Mouse (Mus musculus): ENCODE measurements at regions not wholly inside any gene's neighbourhood (a gene's known extent, or its start where the extent isn't known, plus 50 kb on each side); places are given as distances from the start of the nearest gene placed in this dataset.

DNA sequence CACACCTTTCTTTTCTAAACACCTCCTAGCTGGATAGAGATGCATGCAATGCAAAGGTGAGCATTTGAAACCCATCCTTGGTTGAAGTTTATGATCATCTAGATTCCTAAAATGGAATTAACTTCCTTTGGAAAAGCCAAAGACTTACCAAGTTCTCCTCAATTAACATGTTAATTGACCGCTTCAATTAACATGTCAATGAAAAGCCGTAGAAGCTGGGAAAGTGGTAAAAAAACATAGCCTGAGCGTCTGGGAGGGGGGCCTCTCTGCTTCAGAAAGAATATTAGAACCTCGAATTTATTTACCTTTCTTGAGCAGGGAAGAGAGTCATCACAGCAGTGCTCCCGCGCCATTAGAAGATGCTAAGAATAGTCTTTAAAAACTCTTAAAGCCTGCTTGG lies 338.5 kb downstream of the Sox9 start:
- no peak for ATAC-seq (ENCODE audit: low FRiP score, low TSS enrichment)
- no peaks in the 10 kb centered on the region for H3K27me3 ChIP-seq (ENCODE audit: control insufficient read depth, insufficient read depth, low read length)
- H3K4me2 ChIP-seq (ENCODE audit: low read length): no peak overlapping the region
- H3K9me3 ChIP-seq (ENCODE audit: control insufficient read depth, low read length): no peaks in the 10 kb centered on the region
- no peak for DNase-seq
- H3K36me3 ChIP-seq (ENCODE audit: control insufficient read depth, insufficient read depth, low read length): no peaks in the 10 kb centered on the region
- H3K27ac ChIP-seq (replicated peaks; ENCODE audit: low read depth, low read length): no peak overlapping the region
- H3K4me3 ChIP-seq (replicated peaks; ENCODE audit: low read depth, low read length): no peak overlapping the region
- WGBS: 27% methylated on average over 6 of the region's 6 CpGs
- peaks cover 15% of the 10 kb centered on the region for H3K4me1 ChIP-seq (ENCODE audit: control insufficient read depth, insufficient read depth, low read length)
- H3K9ac ChIP-seq (replicated peaks; ENCODE audit: low read length): no peak overlapping the region

DNA sequence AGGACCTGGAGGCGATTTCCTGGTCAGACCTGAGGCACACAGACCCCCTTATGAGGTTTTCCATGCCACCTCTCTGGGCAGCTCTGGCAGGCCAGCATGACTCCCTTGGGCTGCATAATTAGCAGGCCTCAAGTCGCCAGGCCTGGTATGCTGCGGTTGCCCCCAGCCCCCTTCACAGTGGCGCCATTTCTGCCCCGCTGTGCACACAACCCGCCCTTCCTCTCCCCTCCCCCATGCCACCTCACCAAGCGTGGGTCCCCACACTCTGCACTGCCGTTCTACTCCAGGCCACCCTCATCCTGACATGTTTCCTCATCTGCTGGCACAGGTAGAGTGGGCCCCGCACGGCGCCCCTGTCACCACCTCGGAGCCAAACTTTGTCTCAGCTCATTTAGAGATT lies 339.3 kb downstream of the Sox9 start:
- DNase-seq: no peak
- peaks cover 15% of the 10 kb centered on the region for H3K4me1 ChIP-seq (ENCODE audit: control insufficient read depth, insufficient read depth, low read length)
- H3K4me2 ChIP-seq (ENCODE audit: low read length): no peak overlapping the region
- no peaks in the 10 kb centered on the region for H3K9me3 ChIP-seq (ENCODE audit: control insufficient read depth, low read length)
- no peak overlapping the region for H3K4me3 ChIP-seq (replicated peaks; ENCODE audit: low read depth, low read length)
- 46% methylated on average over 12 of the region's 12 CpGs for WGBS
- H3K36me3 ChIP-seq (ENCODE audit: control insufficient read depth, insufficient read depth, low read length): no peaks in the 10 kb centered on the region
- no peak for ATAC-seq (ENCODE audit: low FRiP score, low TSS enrichment)
- H3K27me3 ChIP-seq (ENCODE audit: control insufficient read depth, insufficient read depth, low read length): no peaks in the 10 kb centered on the region
- no peak overlapping the region for H3K27ac ChIP-seq (replicated peaks; ENCODE audit: low read depth, low read length)
- no peak overlapping the region for H3K9ac ChIP-seq (replicated peaks; ENCODE audit: low read length)

DNA sequence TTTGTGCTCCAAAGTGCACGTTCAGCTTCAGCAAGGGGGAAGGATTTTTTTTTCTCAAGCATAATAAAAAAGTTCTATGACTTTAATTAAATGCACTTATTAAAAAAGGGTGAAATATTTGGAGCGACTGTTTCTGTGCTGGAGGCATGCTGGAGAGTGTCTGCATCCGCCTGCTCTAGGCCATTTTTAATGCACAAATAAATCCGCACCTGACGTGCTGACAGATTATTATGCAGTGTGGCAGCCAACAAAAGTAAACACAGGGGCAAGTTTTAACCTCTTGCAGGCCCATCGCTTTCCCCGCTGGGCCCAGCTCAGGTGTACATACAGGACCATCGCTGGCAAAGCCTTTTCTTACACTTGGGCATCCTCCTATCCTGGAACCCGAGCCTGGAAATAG lies 340.1 kb downstream of the Sox9 start:
- ATAC-seq (ENCODE audit: low FRiP score, low TSS enrichment): no peak
- DNase-seq: no peak
- Histone ChIP-seq H3K9me3 (ENCODE audit: control insufficient read depth, low read length) (no peaks in the 10 kb centered on the region), H3K27me3 (ENCODE audit: control insufficient read depth, insufficient read depth, low read length) (no peaks in the 10 kb centered on the region), H3K36me3 (ENCODE audit: control insufficient read depth, insufficient read depth, low read length) (no peaks in the 10 kb centered on the region), H3K4me3 (replicated peaks; ENCODE audit: low read depth, low read length) (no peak overlapping the region), H3K9ac (replicated peaks; ENCODE audit: low read length) (no peak overlapping the region), H3K4me2 (ENCODE audit: low read length) (no peak overlapping the region), H3K27ac (replicated peaks; ENCODE audit: low read depth, low read length) (no peak overlapping the region), H3K4me1 (ENCODE audit: control insufficient read depth, insufficient read depth, low read length) (peaks cover 15% of the 10 kb centered on the region)
- 57% methylated on average over 9 of the region's 9 CpGs for WGBS

DNA sequence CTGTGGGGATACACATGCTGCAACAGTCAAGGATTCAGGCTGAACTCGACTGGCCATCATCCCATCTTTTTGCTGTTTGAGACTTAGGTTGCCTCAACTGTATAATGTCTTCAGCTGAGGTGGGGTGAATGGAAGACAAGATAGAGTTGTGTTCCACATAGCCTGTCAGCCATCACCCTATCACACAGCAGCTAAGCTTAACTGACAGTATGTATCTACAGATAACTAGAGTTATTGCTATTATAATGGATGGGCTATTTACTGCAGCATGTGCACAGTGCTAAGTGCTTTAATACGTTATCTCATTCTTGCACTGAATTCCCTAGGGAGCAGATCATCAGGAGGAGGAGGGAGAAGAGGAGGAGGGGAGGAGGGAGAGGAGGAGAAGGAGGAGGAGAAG lies 340.9 kb downstream of the Sox9 start:
- H3K9ac ChIP-seq (replicated peaks; ENCODE audit: low read length): no peak overlapping the region
- WGBS: 33% methylated on average over 2 of the region's 2 CpGs
- no peak overlapping the region for H3K4me2 ChIP-seq (ENCODE audit: low read length)
- ATAC-seq (ENCODE audit: low FRiP score, low TSS enrichment): no peak
- DNase-seq: no peak
- no peak overlapping the region for H3K4me3 ChIP-seq (replicated peaks; ENCODE audit: low read depth, low read length)
- H3K27ac ChIP-seq (replicated peaks; ENCODE audit: low read depth, low read length): no peak overlapping the region
- peaks cover 15% of the 10 kb centered on the region for H3K4me1 ChIP-seq (ENCODE audit: control insufficient read depth, insufficient read depth, low read length)
- H3K9me3 ChIP-seq (ENCODE audit: control insufficient read depth, low read length): no peaks in the 10 kb centered on the region
- no peaks in the 10 kb centered on the region for H3K36me3 ChIP-seq (ENCODE audit: control insufficient read depth, insufficient read depth, low read length)
- no peaks in the 10 kb centered on the region for H3K27me3 ChIP-seq (ENCODE audit: control insufficient read depth, insufficient read depth, low read length)

DNA sequence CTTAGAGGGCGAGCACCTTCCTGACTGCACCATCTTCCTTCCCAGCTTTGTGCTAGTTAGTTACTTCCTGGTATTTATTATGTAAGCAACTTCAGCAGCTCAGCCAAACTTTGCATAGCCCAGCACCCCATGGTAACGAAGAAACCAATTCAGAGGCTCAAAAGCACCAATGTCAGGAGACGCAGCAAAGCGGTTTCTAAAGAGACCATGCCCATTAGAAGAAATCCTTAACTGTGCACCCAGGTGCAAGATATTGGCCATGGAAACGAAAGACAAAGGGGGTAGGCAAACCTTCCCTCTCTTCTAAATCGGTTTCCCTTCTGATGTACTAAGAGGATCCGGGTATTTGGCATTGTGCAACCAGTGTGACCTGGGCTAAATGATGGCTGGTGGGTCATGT lies 343.8 kb downstream of the Sox9 start:
- H3K36me3 ChIP-seq (ENCODE audit: control insufficient read depth, insufficient read depth, low read length): 0 out of 2 replicates have a peak, but pooled peaks cover 2% of the 10 kb centered on the region
- no peaks in the 10 kb centered on the region for H3K27me3 ChIP-seq (ENCODE audit: control insufficient read depth, insufficient read depth, low read length)
- H3K4me2 ChIP-seq (ENCODE audit: low read length): no peak overlapping the region
- DNase-seq (no peak), ATAC-seq (ENCODE audit: low FRiP score, low TSS enrichment) (no peak)
- H3K9me3 ChIP-seq (ENCODE audit: control insufficient read depth, low read length): no peaks in the 10 kb centered on the region
- H3K27ac ChIP-seq (replicated peaks; ENCODE audit: low read depth, low read length): no peak overlapping the region
- H3K9ac ChIP-seq (replicated peaks; ENCODE audit: low read length): no peak overlapping the region
- 78% methylated on average over 7 of the region's 7 CpGs for WGBS
- H3K4me1 ChIP-seq (ENCODE audit: control insufficient read depth, insufficient read depth, low read length): peaks cover 15% of the 10 kb centered on the region
- no peak overlapping the region for H3K4me3 ChIP-seq (replicated peaks; ENCODE audit: low read depth, low read length)

DNA sequence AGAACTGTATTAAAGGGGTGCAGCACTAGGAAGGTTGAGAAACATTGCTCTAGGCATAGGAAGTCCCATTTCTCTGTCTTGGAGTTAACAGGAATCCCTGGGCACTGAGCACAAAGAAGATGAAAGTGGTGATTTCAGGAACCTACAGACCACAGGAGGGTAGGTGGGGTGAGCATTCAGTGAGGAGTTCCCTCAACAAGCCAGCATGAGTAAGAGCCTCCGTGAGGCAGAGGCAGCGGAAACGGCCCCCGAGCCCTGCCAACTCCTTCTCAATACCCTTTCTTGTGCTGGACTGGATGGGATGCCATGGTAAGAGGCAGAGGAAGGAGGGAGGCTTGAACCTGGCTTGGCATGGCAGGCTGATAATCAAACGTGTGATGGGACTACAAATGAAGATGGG lies 347.2 kb downstream of the Sox9 start:
- DNase-seq (no peak), ATAC-seq (ENCODE audit: low FRiP score, low TSS enrichment) (no peak)
- Histone ChIP-seq H3K9me3 (ENCODE audit: control insufficient read depth, low read length) (no peaks in the 10 kb centered on the region), H3K4me1 (ENCODE audit: control insufficient read depth, insufficient read depth, low read length) (no peaks in the 10 kb centered on the region), H3K4me2 (ENCODE audit: low read length) (no peak overlapping the region), H3K36me3 (ENCODE audit: control insufficient read depth, insufficient read depth, low read length) (0 out of 2 replicates have a peak, but pooled peaks cover 2% of the 10 kb centered on the region), H3K4me3 (replicated peaks; ENCODE audit: low read depth, low read length) (no peak overlapping the region), H3K9ac (replicated peaks; ENCODE audit: low read length) (no peak overlapping the region), H3K27me3 (ENCODE audit: control insufficient read depth, insufficient read depth, low read length) (no peaks in the 10 kb centered on the region), H3K27ac (replicated peaks; ENCODE audit: low read depth, low read length) (no peak overlapping the region)
- 90% methylated on average over 5 of the region's 5 CpGs for WGBS

DNA sequence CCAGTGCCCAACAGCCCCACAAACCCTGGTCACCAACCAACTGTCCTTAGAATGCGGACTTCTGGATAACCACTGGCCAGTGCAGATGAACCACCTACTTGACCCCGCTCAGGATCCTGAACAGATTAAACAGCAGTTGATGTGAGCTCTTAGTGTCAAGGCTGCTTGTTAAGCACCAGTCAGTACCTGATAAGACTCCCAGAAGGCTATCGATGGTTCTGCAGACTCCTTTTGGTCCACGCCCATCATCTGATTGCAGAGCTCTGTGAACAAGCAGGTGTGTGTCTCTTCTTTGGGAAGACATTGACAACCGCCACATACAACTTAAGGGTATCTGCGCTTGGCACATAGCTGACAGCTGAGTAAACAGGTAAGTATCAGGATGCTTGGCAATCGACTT lies 348.0 kb downstream of the Sox9 start:
- 0 out of 2 replicates have a peak, but pooled peaks cover 2% of the 10 kb centered on the region for H3K36me3 ChIP-seq (ENCODE audit: control insufficient read depth, insufficient read depth, low read length)
- 98% methylated on average over 7 of the region's 7 CpGs for WGBS
- no peak for ATAC-seq (ENCODE audit: low FRiP score, low TSS enrichment)
- H3K9me3 ChIP-seq (ENCODE audit: control insufficient read depth, low read length): no peaks in the 10 kb centered on the region
- no peak overlapping the region for H3K4me2 ChIP-seq (ENCODE audit: low read length)
- no peaks in the 10 kb centered on the region for H3K27me3 ChIP-seq (ENCODE audit: control insufficient read depth, insufficient read depth, low read length)
- no peak overlapping the region for H3K27ac ChIP-seq (replicated peaks; ENCODE audit: low read depth, low read length)
- DNase-seq: no peak
- H3K9ac ChIP-seq (replicated peaks; ENCODE audit: low read length): no peak overlapping the region
- no peak overlapping the region for H3K4me3 ChIP-seq (replicated peaks; ENCODE audit: low read depth, low read length)
- no peaks in the 10 kb centered on the region for H3K4me1 ChIP-seq (ENCODE audit: control insufficient read depth, insufficient read depth, low read length)

DNA sequence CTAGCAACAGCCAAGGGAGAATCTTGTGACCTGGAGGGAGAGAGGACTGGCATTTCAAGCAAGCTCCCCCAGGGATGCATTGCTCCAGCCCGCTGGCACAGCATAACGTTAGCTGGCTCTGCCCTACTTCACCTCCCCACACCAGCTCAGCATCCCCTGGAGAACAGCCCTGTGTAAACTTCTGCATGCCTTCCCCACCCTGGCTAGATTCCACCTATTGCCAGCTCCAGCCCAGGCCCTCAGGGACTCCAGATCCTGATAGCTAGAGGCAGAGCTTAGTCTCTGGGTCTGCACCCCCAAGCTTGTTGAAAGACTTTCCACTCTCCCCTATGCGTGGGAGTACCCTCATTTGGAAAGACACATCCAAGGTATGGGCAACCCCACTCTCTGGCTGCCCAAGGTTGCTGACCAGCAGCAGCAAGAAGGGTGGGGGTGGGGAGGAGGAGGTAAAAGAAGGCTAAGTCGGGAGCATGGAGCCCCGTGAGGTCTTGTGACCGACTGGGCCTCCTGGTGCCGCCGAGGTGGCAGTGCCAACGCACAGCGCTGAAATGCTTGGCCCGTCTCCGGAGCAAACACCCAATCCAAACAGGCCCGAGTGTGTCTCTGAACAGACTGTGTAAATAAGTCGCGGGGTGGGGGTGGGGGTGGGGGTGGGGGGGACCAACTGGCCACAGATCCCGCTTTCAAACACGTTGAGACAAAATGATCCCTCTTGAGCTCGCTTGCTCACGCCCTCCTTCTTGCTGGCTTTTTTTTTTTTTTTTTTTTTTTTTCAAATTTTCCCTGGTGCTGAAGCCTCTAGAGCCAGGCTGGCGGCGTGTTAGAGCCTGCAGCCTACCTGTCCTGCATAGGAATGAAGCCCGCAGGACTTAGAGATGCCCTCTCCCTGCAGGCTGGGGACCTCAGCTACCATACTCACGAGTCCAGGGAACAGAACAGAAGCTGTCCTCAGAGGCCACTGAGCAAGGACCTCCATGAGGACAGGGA lies 350.3 kb downstream of the Sox9 start:
- ATAC-seq (ENCODE audit: low FRiP score, low TSS enrichment) (no peak), DNase-seq (no peak)
- Histone ChIP-seq H3K27me3 (ENCODE audit: control insufficient read depth, insufficient read depth, low read length) (no peaks in the 10 kb centered on the region), H3K36me3 (ENCODE audit: control insufficient read depth, insufficient read depth, low read length) (0 out of 2 replicates have a peak, but pooled peaks cover 2% of the 10 kb centered on the region), H3K4me2 (ENCODE audit: low read length) (no peak overlapping the region), H3K9me3 (ENCODE audit: control insufficient read depth, low read length) (no peaks in the 10 kb centered on the region), H3K9ac (replicated peaks; ENCODE audit: low read length) (no peak overlapping the region), H3K4me1 (ENCODE audit: control insufficient read depth, insufficient read depth, low read length) (no peaks in the 10 kb centered on the region), H3K27ac (replicated peaks; ENCODE audit: low read depth, low read length) (no peak overlapping the region), H3K4me3 (replicated peaks; ENCODE audit: low read depth, low read length) (no peak overlapping the region)
- 73% methylated on average over 23 of the region's 23 CpGs for WGBS

DNA sequence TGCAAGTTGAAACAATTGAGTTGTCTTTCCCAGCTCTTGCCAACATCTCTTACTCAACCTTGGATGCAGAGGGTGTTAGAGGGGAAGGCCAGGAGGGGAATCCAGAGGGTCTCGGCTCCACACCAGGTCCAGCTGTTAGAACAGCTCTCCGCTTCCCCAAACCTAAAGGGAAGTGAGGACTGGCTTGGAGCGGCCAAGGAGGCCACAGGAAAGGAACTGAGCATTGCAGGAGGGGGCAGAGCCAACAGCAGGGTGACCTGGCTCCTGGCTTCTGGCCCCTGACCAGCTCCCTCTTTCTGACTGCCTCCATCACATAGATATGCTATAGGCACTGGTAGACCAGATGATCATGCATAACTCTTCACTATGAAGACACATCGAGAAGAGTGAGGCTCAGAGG lies 351.4 kb downstream of the Sox9 start:
- H3K9me3 ChIP-seq (ENCODE audit: control insufficient read depth, low read length): no peaks in the 10 kb centered on the region
- no peaks in the 10 kb centered on the region for H3K27me3 ChIP-seq (ENCODE audit: control insufficient read depth, insufficient read depth, low read length)
- no peak overlapping the region for H3K9ac ChIP-seq (replicated peaks; ENCODE audit: low read length)
- ATAC-seq (ENCODE audit: low FRiP score, low TSS enrichment) (no peak), DNase-seq (no peak)
- WGBS: 87% methylated on average over 4 of the region's 4 CpGs
- H3K4me1 ChIP-seq (ENCODE audit: control insufficient read depth, insufficient read depth, low read length): no peaks in the 10 kb centered on the region
- no peak overlapping the region for H3K4me3 ChIP-seq (replicated peaks; ENCODE audit: low read depth, low read length)
- no peak overlapping the region for H3K27ac ChIP-seq (replicated peaks; ENCODE audit: low read depth, low read length)
- H3K36me3 ChIP-seq (ENCODE audit: control insufficient read depth, insufficient read depth, low read length): 0 out of 2 replicates have a peak, but pooled peaks cover 2% of the 10 kb centered on the region
- no peak overlapping the region for H3K4me2 ChIP-seq (ENCODE audit: low read length)
